Mouse (Mus musculus) olfactory bulb, adult 2 months (tissue): ENCODE measurements around the gene Slc25a16.

Source experiments
- CTCF ChIP-seq: fragments of 200-500 bp; IDR thresholded peaks from 2 replicates; pipeline ENCODE4 v1.5.1; 2012; ENCODE audit warnings: low read depth, mild to moderate bottlenecking, low read length, moderate library complexity; ENCODE audit not compliant: insufficient read depth
- POLR2A ChIP-seq: fragments of 200-500 bp; IDR thresholded peaks from 2 replicates; pipeline ENCODE4 v1.6.1; 2012; ENCODE audit warnings: mild to moderate bottlenecking, low read depth, low read length, moderate library complexity; ENCODE audit not compliant: insufficient read depth

- TF ChIP-seq CTCF = no peak
- no peak for TF ChIP-seq POLR2A
These were observed 59.2 kb downstream of the Slc25a16 start for GRCm38 (mm10) chr10:62979667-62980038.
